Mouse (Mus musculus) E14TG2a.4 (cell line): ENCODE results near the gene Cpne8.

Source experiments
- H3K27me3 ChIP-seq: 2 replicates; pipeline ENCODE4 v1.6.1; 2014; ENCODE audit warnings: low read length, control low read depth; ENCODE audit not compliant: insufficient read depth
- H3K36me3 ChIP-seq: 2 replicates; pipeline ENCODE4 v1.6.1; 2014; ENCODE audit warnings: low read length, control low read depth; ENCODE audit not compliant: insufficient read depth
- H3K4me1 ChIP-seq: replicated peaks from 2 replicates; pipeline ENCODE4 v1.6.1; 2014; ENCODE audit warnings: low read depth, low read length, control low read depth
- H3K4me3 ChIP-seq: replicated peaks from 2 replicates; pipeline ENCODE4 v1.5.1; 2014; ENCODE audit warnings: mild to moderate bottlenecking, low read length
- H3K9me3 ChIP-seq: 2 replicates; pipeline ENCODE4 v1.6.1; 2014; ENCODE audit warnings: low read length, control low read depth
- CTCF ChIP-seq: conservative IDR thresholded peaks from 2 replicates; pipeline ENCODE4 v1.5.1; 2014; ENCODE audit warnings: low read length
- NANOG ChIP-seq: IDR thresholded peaks from 2 replicates; pipeline ENCODE4 v1.6.1; 2014; ENCODE audit warnings: borderline replicate concordance, low read length, mixed read lengths
- POU5F1 ChIP-seq: IDR thresholded peaks from 2 replicates; pipeline ENCODE4 v1.6.1; 2014; ENCODE audit warnings: low read length, borderline replicate concordance

Cpne8 gene

DNA sequence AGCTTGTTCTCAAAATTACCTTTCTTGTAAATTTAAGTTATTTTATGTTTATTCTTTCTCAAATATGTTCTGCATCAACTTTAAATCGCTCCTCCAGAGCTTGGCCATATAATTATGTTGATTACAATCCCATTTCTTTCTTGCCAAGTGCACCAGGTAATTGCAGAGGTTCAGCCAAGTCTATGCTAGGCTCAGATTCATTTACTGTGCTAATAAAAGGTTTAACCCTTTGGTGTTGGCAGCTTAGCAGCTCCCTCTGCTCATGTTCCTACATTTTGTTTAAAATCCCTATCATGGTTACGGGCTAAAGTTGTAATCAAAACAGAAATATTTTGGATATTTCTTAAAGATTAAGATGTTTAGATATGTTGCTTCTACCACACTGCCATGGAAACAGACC is 216.0 kb downstream of the Cpne8 start:
- H3K4me1 ChIP-seq: no peaks in the 10 kb centered on the region
- no peak overlapping the region for H3K4me3 ChIP-seq
- 0 out of 2 replicates have a peak, but pooled peaks cover 5% of the 10 kb centered on the region for H3K9me3 ChIP-seq
- no peaks in the 10 kb centered on the region for H3K27me3 ChIP-seq
- TF ChIP-seq NANOG: no peak
- no peak for TF ChIP-seq POU5F1
- H3K36me3 ChIP-seq: no peaks in the 10 kb centered on the region

- Histone ChIP-seq H3K4me3 (no peak overlapping the region), H3K9me3 (peaks cover 9% of the 10 kb centered on the region), H3K27me3 (no peaks in the 10 kb centered on the region), H3K36me3 (no peaks in the 10 kb centered on the region), H3K4me1 (no peaks in the 10 kb centered on the region)
- no peak for TF ChIP-seq NANOG
- no peak for TF ChIP-seq POU5F1
- TF ChIP-seq CTCF: no peak
These were observed 233.2 kb downstream of the Cpne8 start for GRCm38 (mm10) chr15:90446076-90446475.
